Mouse (Mus musculus) kidney, postnatal 25 days (tissue): ENCODE results near the gene Cdh15.

Source experiments
- DNase-seq, 2 experiments: peaks; one replicate each; pipeline ENCODE4 v3.0.0; 2021; ENCODE audit warnings: mixed read lengths in 2 of 2

The Cdh15 gene

DNA sequence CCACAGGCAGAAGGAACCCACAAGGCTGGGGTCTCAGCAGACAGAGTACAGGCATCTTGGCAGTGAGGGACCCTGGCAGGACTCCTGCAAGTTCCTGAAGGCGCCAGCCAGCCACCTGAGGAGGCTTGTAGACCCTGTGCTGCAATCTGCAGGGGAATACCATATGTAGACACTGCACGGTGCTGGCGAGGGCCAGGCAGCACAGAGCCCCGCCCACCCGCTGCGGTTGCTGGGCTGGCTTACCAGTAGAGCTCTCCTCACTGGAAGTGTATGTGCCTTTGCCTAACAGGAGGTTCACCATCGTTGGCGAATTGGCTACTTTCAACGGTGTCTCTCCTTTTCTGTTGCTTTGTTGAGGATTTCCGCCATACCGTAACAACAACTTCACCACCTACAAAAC is 48.6 kb downstream of the Cdh15 start:
- DNase-seq = no peak

DNA sequence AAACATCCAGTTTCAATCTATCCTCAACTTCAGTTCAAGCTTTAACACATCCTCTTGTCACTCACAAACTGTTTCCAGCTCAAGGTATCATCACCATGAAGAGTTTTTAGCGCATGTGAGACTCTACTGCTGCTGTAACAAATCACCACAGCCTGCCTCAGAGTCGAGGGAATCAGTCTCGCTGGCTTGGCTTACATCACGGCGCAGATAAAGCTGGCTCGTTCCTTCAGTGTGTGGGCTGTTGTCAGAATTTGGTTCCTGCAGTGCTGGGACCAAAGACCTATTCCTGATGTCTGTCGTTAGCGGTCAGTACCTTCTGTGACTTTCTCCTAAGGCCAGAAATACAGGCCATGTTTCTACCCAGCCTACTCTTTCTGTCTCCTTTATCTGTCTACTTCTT is 49.4 kb downstream of the Cdh15 start:
- no peak for DNase-seq

DNA sequence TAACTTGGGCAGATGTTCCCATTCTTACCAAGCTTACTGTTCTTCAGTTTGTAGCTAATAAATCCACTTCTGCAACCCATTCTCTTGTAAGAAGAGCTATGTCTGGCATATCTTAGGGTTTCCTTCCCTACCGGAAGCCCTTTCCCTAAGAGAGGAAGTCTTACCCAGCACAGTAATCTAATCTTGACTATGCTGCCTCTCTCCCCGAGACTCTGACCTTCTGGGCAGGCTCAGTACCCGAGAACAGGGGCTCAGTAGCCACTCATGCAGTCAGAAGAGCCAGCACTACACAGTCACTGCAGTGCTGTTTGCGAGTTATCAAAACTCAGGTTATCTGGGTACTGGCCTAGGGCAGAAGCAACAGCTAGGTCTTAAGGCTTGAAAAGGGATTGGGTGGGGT is 50.3 kb downstream of the Cdh15 start:
- no peak for DNase-seq

DNA sequence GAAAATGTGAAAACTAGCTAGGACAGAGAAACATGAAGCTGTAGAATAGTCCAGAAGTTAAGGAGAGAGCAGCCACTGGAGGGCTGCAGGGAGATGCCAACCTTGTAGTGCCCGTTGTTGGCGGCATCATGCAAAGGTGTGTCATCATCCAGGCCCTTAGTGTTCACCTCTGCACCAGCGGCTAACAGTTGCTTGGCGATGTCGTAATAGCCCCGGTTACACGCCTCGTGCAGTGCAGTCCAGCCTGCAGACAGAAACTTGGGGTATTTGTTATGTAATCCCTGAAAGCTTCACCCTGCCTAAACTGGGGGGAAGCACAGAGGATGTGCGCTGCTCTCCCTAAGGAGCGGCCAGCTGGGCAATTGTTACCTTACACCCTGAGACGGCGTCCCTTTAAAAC is 50.7 kb downstream of the Cdh15 start:
- peak in 1 of 2 experiments; percentile 38 for DNase-seq

DNA sequence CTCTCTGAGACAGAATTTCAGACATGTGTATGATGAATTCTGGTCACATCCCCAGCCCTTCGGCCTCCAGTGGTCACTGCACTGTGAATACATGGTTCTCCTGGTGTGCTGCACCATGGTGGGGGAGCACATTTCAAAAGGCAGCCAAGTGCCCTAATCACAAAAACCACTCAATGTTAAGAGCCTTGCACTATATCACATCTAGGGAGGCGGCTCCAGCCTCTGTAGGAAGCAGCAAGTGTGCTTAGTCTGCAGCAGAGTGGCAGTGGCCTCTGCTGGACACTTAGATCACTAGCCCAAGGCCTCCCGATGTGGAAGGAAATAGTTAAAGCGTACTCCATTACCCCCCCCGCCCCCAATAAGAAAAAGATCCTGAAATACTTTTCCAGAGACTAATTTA is 51.3 kb downstream of the Cdh15 start:
- peak in 1 of 2 experiments; percentile 21 for DNase-seq

DNA sequence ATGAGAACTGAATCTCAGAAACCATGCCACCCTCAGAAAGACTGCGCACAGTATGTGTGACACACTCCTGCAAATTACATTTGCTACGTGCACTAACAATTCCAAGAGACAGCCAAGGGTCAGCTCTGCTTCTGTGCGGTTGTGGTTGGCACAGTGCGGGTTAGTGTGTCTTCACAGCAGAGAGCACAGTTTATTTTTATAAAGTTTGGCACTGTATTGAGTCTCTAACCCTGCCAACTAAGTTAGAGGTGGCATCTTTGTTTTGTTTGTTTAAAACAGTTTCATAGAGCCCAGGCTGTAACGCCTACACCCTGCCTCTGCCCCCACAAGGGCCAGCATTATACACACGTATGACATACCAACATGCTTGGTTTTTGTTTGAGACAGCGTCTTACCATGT is 53.7 kb downstream of the Cdh15 start:
- DNase-seq = no peak

DNA sequence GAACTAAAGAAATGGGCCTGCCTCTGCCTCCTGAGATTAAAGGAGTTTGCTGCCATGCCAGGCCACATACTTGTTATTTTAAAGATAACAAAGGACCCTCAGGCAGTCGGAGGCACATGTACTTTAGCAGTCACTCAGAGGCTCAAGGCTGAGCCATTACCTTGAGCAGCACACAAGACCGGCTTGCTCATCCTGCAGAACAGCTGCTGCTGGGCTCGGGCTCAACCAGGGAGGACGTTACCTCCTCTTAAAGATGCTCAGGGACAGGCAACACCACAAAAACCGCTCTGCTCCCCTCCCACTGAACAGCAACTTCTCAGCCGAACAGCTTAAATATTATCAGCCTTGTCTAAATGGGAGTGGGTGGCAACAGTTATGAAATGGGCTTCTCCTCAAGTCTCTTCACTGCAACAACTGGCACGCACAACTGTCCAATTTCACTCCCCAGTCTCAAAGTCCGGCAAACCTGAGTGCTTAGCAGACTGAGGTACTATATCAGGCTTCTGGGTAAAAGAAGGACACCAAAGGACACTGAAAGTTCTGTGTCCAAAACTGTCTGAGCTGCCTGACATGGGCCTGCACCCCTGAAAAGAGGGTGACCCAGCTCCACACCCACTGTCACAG is 54.2 kb downstream of the Cdh15 start:
- DNase-seq = peak in 1 of 2 experiments; percentile 43

DNA sequence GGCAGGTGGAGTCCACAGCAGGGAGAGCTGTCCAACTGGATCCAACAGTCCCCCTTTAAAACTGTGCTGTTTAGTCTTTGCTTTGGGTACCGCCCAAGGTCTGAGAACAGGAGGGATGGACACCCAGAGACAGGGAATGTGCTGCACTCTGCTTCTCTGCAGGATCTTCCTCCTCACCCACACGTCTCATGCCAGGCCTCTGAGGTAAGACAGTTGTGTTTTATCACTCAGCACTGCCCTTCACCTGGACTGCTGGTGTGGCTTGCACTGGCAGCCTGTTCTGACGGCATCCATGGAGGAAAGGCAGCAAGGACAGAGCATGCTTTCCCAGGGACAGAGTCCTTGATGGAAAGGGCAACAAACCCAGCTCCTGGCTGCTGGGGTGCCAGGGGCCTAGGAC is 54.8 kb downstream of the Cdh15 start:
- DNase-seq = peak in 1 of 2 experiments; percentile 37

DNA sequence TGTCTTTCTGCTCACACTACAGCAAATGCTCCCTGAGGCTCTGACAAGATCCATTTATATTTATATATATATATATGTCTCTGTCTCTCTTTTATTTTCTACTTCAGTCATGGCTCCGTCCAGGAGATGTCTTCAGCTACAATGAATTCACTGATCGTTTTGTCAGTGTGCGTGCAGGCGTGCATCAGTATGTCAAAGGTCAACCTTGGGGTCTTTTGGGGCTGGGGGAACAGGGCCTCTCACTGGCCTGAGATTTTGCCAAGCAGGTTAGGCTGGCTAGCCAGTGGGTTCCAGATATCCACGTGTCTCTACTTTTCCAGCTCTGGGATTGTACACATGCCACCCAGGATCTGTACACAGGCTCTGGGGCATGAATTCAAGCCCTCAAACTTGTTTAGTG is 55.2 kb downstream of the Cdh15 start:
- DNase-seq = peak in 1 of 2 experiments; percentile 38

DNA sequence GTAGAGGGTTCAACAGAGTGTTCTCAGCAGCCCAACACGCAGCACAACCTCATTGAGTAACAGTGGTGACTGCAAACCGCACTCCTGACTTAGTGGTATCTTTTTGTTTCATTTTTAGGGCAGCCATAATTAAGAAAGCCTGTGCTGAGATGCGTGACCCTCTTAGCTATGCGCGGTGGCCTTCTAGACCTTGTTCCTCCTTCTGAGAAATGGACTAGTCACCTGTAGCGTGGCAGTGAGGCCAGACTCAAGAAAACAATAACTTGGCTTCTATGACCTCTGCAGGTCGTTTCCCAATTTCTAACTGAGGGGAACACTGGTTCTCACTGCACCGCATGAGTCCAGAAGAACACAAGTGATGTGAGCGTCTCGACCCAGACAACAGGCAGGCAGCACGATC is 56.7 kb downstream of the Cdh15 start:
- DNase-seq = no peak

DNA sequence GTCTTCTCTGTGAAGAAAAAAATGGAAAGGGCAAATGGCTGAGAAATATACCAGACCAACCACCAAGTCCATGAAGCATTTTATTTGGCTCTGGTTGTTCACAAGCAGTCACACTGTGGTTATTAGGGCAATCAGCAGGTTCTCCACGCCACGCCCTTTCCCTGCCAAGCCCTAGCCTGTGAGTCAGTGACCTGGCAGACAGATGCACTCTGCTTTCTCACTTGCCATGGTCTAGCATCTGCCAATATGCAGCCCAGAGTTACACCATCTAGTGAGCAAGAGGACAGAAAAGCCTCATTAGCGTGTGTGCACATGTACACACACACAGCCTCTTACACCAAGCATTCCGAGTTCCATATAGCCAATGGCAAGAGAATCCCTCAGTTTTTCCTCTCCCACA is 57.6 kb downstream of the Cdh15 start:
- DNase-seq = no peak

DNA sequence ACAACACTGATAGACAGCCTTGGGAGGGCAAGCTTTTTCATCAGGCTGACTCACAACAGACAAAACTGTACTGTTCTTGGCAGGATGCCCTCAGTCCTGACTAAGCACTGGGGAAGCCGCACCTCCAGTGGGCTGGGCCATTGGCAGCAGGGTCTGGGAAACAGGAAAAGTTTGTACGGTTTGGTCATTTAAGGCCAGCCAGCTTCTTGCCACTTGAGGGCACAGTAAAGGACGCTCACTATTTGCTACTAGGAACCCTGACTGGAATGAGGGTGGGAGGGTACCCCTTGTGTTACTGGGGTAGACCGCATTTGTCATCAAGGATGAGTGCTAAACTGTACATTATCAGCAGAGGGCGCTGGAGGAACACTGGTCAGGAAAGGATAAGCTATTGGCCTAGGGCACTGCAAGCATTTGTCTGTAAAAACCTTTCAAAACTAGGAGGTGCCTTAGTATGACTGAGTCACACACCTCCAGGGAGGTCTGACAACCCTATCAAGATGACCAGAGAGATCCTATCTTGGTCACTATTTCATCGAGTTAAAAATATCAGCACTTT is 58.8 kb downstream of the Cdh15 start:
- DNase-seq = peak; percentile 94 to 95

DNA sequence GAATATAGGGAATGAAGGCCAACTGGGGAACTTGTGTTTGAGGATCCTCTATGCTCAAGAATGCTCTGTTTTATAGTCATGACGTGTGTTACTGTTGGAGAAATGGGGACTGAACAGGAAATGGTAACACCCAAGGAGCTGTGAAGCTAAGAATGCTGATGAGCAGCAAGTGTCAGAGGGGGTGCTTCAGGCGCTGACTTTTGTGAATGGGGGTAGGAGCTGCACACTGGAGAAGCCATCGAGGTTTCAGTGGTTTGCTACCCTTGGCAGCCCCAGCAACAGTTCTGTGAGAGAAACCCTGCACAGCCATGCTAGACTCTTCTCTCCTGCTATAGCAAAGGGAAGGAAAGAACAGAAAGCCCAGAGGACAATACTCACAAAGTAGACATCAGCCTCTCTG is 64.4 kb downstream of the Cdh15 start:
- no peak for DNase-seq

DNA sequence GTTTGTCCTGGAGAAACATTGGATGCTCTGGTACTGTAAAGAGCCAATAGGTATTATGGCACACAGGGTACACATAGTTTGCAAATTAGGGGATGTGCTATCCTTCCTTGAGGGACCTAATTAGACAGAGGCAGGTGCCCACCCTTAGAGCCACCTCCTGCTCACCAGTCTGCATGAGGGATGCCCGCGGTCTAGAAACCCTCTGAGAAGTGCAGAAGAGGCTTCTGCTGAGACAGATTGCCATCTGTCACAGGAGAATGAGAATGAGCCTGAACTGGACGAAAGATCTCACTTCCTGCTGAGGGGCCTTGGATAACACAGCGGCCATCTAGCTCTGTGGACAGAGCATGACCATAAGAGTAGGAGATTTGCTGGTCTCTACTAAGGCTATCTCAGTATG is 65.1 kb downstream of the Cdh15 start:
- DNase-seq = no peak

DNA sequence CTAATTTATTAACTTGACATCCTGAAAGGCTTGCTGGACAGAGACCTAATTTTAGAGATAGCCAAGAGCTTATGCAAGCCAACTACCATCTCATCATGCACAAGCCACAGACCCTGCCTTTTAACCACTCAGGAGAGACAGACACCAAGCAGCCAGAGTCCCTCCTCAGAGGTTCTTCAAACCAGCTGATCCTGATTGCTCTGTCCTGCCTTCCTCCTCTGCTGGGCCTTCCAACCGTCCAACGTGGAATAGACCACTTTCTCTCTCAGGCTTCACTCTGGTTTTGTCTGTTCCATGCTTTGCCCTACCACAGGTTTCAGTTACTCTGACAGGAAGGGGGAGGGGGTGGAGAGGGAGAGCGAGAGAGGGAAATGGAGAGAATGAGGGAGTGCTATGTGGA is 69.0 kb downstream of the Cdh15 start:
- DNase-seq = no peak
